Mouse (Mus musculus) thymus, postnatal 14 days (tissue): ENCODE measurements around the gene Mex3a.
A peak's percentile ranks its signal among the peaks of the same experiment; 100 is the strongest.

ENCODE experiments used
- DNase-seq: peaks from one replicate; pipeline ENCODE4 v3.0.0; 2021

Gene Mex3a

GRCm38 (mm10) chr3:88529204-88530000, 2.8 kb upstream of the Mex3a start:
- no peak for DNase-seq

GRCm38 (mm10) chr3:88530082-88530864, 1.9 kb upstream of the Mex3a start:
- DNase-seq, result peak; percentile 28

- DNase-seq, result peak; percentile 97
These were observed 572 bp upstream of the Mex3a start for GRCm38 (mm10) chr3:88531348-88532298.

GRCm38 (mm10) chr3:88532689-88533511, 705 bp downstream of the Mex3a start:
- DNase-seq, result peak; percentile 54

- DNase-seq, result no peak
These were observed 1.5 kb downstream of the Mex3a start for GRCm38 (mm10) chr3:88533706-88534105.

GRCm38 (mm10) chr3:88535005-88535404, 2.8 kb downstream of the Mex3a start:
- DNase-seq, result no peak

- DNase-seq, result no peak
These were observed 3.3 kb downstream of the Mex3a start for GRCm38 (mm10) chr3:88535527-88535926.

- DNase-seq, result peak; percentile 26
These were observed 4.1 kb downstream of the Mex3a start for GRCm38 (mm10) chr3:88536103-88536930.

GRCm38 (mm10) chr3:88537146-88537545, 5.0 kb downstream of the Mex3a start:
- DNase-seq, result no peak

- DNase-seq, result no peak
These were observed 6.3 kb downstream of the Mex3a start for GRCm38 (mm10) chr3:88538271-88539145.

GRCm38 (mm10) chr3:88539397-88539796, 7.2 kb downstream of the Mex3a start:
- DNase-seq, result no peak

GRCm38 (mm10) chr3:88540085-88540484, 7.9 kb downstream of the Mex3a start:
- DNase-seq, result no peak

- no peak for DNase-seq
These were observed 9.6 kb downstream of the Mex3a start for GRCm38 (mm10) chr3:88541622-88542401.

GRCm38 (mm10) chr3:88542486-88542885, 10.3 kb downstream of the Mex3a start:
- no peak for DNase-seq

GRCm38 (mm10) chr3:88543174-88543573, 11.0 kb downstream of the Mex3a start:
- DNase-seq, result no peak

GRCm38 (mm10) chr3:88543651-88544410, 11.6 kb downstream of the Mex3a start:
- DNase-seq, result no peak

- DNase-seq, result peak; percentile 34
These were observed 12.3 kb downstream of the Mex3a start for GRCm38 (mm10) chr3:88544514-88544913.

GRCm38 (mm10) chr3:88544955-88545591, 12.9 kb downstream of the Mex3a start:
- no peak for DNase-seq
